27 mouse cellular contexts compared by ENCODE assay signal in genomic region chr15:100800914-100801313, GRCm38 (mm10). TPM values are rescaled to one million over a fixed set of nuclear protein-coding genes. Genes with fewer than 3 reads are reported as not detected.
A peak's percentile ranks its signal among the peaks of the same experiment; 100 is the strongest.
DNase-seq lines count a peak whose midpoint lies in the region; ATAC-seq lines count a peak whose summit lies in the region.
"Had no signal": no experiment of that assay in that cellular context is flagged by ENCODE, and none has a peak within 500 bp of the region (broad histone marks: within the 10 kb centered on the region; RNA-seq: fewer than 3 reads in every experiment).

No protein-coding gene starts in this region.

- H3K36me3 ChIP-seq in intestine, embryonic 16.5 days (ENCODE audit: control insufficient read depth, insufficient read depth, low read length) = no peaks in the 10 kb centered on the region
- H3K36me3 ChIP-seq in kidney, embryonic 16.5 days (ENCODE audit: insufficient read depth, low read length) = no peaks in the 10 kb centered on the region
- H3K36me3 ChIP-seq: embryonic facial prominence, embryonic 12.5 days; embryonic facial prominence, embryonic 15.5 days; heart, embryonic 12.5 days; heart, embryonic 15.5 days had no signal

- no peak overlapping the region for H3K4me3 ChIP-seq in intestine, embryonic 16.5 days (ENCODE audit: low read length)
- H3K4me3 ChIP-seq in kidney, embryonic 16.5 days (ENCODE audit: low read length) = no peak overlapping the region
- H3K4me3 ChIP-seq: embryonic facial prominence, embryonic 12.5 days; embryonic facial prominence, embryonic 15.5 days; heart, embryonic 12.5 days; heart, embryonic 15.5 days; hindbrain, embryonic 10.5 days; hindbrain, embryonic 13.5 days had no signal

- H3K9me3 ChIP-seq in intestine, embryonic 16.5 days (ENCODE audit: control insufficient read depth, low read length) = no peaks in the 10 kb centered on the region
- H3K9me3 ChIP-seq in kidney, embryonic 16.5 days (ENCODE audit: low read length) = no peaks in the 10 kb centered on the region
- H3K9me3 ChIP-seq: embryonic facial prominence, embryonic 12.5 days; embryonic facial prominence, embryonic 15.5 days; heart, embryonic 12.5 days; heart, embryonic 15.5 days; hindbrain, embryonic 10.5 days; hindbrain, embryonic 13.5 days had no signal

- H3K9ac ChIP-seq in intestine, embryonic 16.5 days (ENCODE audit: low read depth, low read length) = no peak overlapping the region
- no peak overlapping the region for H3K9ac ChIP-seq in kidney, embryonic 16.5 days (replicated peaks; ENCODE audit: low read length)
- H3K9ac ChIP-seq: embryonic facial prominence, embryonic 12.5 days; embryonic facial prominence, embryonic 15.5 days; forebrain, postnatal 0 days; heart, embryonic 12.5 days; heart, embryonic 15.5 days; hindbrain, embryonic 13.5 days had no signal

- H3K4me2 ChIP-seq in intestine, embryonic 16.5 days (ENCODE audit: low read depth, low read length) = no peak overlapping the region
- no peak overlapping the region for H3K4me2 ChIP-seq in kidney, embryonic 16.5 days (replicated peaks; ENCODE audit: low read depth, low read length)
- H3K4me2 ChIP-seq: embryonic facial prominence, embryonic 12.5 days; embryonic facial prominence, embryonic 15.5 days; heart, embryonic 12.5 days; heart, embryonic 15.5 days; hindbrain, embryonic 13.5 days had no signal

- no peaks in the 10 kb centered on the region for H3K27me3 ChIP-seq in intestine, embryonic 16.5 days (replicated peaks; ENCODE audit: control insufficient read depth, insufficient read depth, low read length)
- no peaks in the 10 kb centered on the region for H3K27me3 ChIP-seq in kidney, embryonic 16.5 days (ENCODE audit: insufficient read depth, low read length)
- H3K27me3 ChIP-seq: CH12.LX; embryonic facial prominence, embryonic 12.5 days; embryonic facial prominence, embryonic 15.5 days; hindbrain, embryonic 13.5 days had no signal

- 36% methylated on average over 13 of the region's 13 CpGs for WGBS in intestine, embryonic 16.5 days
- 49% methylated on average over 13 of the region's 13 CpGs for WGBS in kidney, embryonic 16.5 days

- H3K27ac ChIP-seq in intestine, embryonic 16.5 days (ENCODE audit: low read length) = no peak overlapping the region
- H3K27ac ChIP-seq in kidney, embryonic 16.5 days (ENCODE audit: low read length) = no peak overlapping the region
- H3K27ac ChIP-seq: embryonic facial prominence, embryonic 12.5 days; embryonic facial prominence, embryonic 15.5 days; heart, embryonic 15.5 days; hindbrain, embryonic 10.5 days; hindbrain, embryonic 13.5 days had no signal

- H3K4me1 ChIP-seq in intestine, embryonic 16.5 days (ENCODE audit: control insufficient read depth, insufficient read depth, low read length) = peaks cover 11% of the 10 kb centered on the region; the same call in 1 of the 2 replicates
- no peaks in the 10 kb centered on the region for H3K4me1 ChIP-seq in kidney, embryonic 16.5 days (ENCODE audit: insufficient read depth, low read length)
- H3K4me1 ChIP-seq: embryonic facial prominence, embryonic 12.5 days; embryonic facial prominence, embryonic 15.5 days; heart, embryonic 12.5 days; heart, embryonic 15.5 days; hindbrain, embryonic 10.5 days; hindbrain, embryonic 13.5 days had no signal

- ATAC-seq in intestine, embryonic 16.5 days = peak; percentile 67
- no peak for ATAC-seq in kidney, embryonic 16.5 days (ENCODE audit: low FRiP score, low TSS enrichment)
- ATAC-seq: forebrain, embryonic 14.5 days; forebrain, postnatal 0 days; hindbrain, embryonic 16.5 days had no signal

- peak; percentile 6 for DNase-seq in thymus, postnatal 0 days (ENCODE audit: low spot score)
- no peak for DNase-seq in thymus, postnatal 36 days
- peak; percentile 40 for DNase-seq in ZHBTc4 (ENCODE audit: low read depth, low spot score)
- DNase-seq in adrenal gland, postnatal 36 days = no peak
- no peak for DNase-seq in spleen, adult 18-20 months
- DNase-seq: adrenal gland, postnatal 10 days; B cell, adult 2 months; cerebellum, adult 11 months; cerebellum, adult 2 months; cerebellum, adult 9-11 months; cerebellum, postnatal 25 days; forebrain, postnatal 0 days; gastrocnemius, postnatal 25 days; heart, adult 18-20 months; heart, postnatal 10 days; heart, postnatal 36 days had no signal

RNA-seq across cellular contexts. Expression of gene Slc4a8, which starts 39.4 kb away (rescaled TPM):
- polyA plus RNA-seq in thymus, postnatal 0 days (2015; fragmentation: Nextera tagmentation; extraction: Ambion mirVana) = 2.1 and 2.7 TPM in 2 replicates
- 3.2 and 4.5 TPM in 2 replicates for polyA plus RNA-seq in intestine, embryonic 16.5 days (2015; fragmentation: Nextera tagmentation; extraction: Ambion mirVana)
- polyA plus RNA-seq in kidney, embryonic 16.5 days (2015; fragmentation: Nextera tagmentation; extraction: Ambion mirVana) = 8.4 and 8.7 TPM in 2 replicates
- total RNA-seq in adrenal gland, postnatal 36 days (2021) = 1 to 10 TPM; 6.1 to 7.9 TPM

Comparison
In these comparisons a context has a peak if more than half of its experiments do, and no peak if none do; other contexts are left out.
1. DNase-seq: peak in thymus, postnatal 0 days (single experiment) and ZHBTc4 (single experiment); none in thymus, postnatal 36 days (0 of 2), adrenal gland, postnatal 36 days (0 of 2) and spleen, adult 18-20 months (0 of 2).